Mouse (Mus musculus): ENCODE measurements around the gene Gm9573. TPM values are rescaled to one million over a fixed set of nuclear protein-coding genes. Genes with fewer than 3 reads are reported as not detected.

Gm9573 gene
- polyA plus RNA-seq, 1 experiment from 2014 or later, result not detected

- H3K9me3 ChIP-seq (replicated peaks), result no peaks in the 10 kb centered on the region; the same call in 1 of the 2 replicates
- H3K9ac ChIP-seq, result no peak overlapping the region
- H3K4me1 ChIP-seq (replicated peaks), result peaks cover 9% of the 10 kb centered on the region
- WGBS, result 78% methylated on average over 14 of the region's 14 CpGs
- H3K4me2 ChIP-seq, result no peak overlapping the region
- no peak overlapping the region for H3K4me3 ChIP-seq
- H3K36me3 ChIP-seq, result no peaks in the 10 kb centered on the region
- H3K27ac ChIP-seq (ENCODE audit: poor library complexity, severe bottlenecking), result no peak overlapping the region
- H3K27me3 ChIP-seq (replicated peaks), result peaks cover 57% of the 10 kb centered on the region
- ATAC-seq (ENCODE audit: insufficient number of reproducible peaks, low FRiP score), result no peak
These were observed 55.6 kb downstream of the Gm9573 start for GRCm38 (mm10) chr17:35570836-35571235.

- Histone ChIP-seq H3K36me3 (no peaks in the 10 kb centered on the region), H3K4me1 (replicated peaks) (peaks cover 9% of the 10 kb centered on the region), H3K9me3 (replicated peaks) (no peaks in the 10 kb centered on the region; the same call in 1 of the 2 replicates), H3K4me2 (peak overlapping the region; percentile 72), H3K4me3 (peak overlapping the region; percentile 37), H3K27ac (ENCODE audit: poor library complexity, severe bottlenecking) (no peak overlapping the region), H3K27me3 (replicated peaks) (peaks cover 49% of the 10 kb centered on the region), H3K9ac (peak overlapping the region; percentile 55)
- ATAC-seq (ENCODE audit: insufficient number of reproducible peaks, low FRiP score), result peak; percentile 48; the same call in 1 of the 2 replicates
- WGBS, result 4% methylated on average over 28 of the region's 28 CpGs
These were observed 57.1 kb downstream of the Gm9573 start for GRCm38 (mm10) chr17:35569091-35569944.

Other genes starting within 250 kb of the Gm9573 start
- 1.9 and 2.5 TPM in 2 replicates for gene H2-Q4, start 247.0 kb downstream of the Gm9573 start, polyA plus RNA-seq (2016; fragmentation: Nextera tagmentation; extraction: Ambion mirVana)
- 0.57 TPM in 1 of 2 replicates, not detected in the other for gene H2-Q6, start 201.8 kb downstream of the Gm9573 start, polyA plus RNA-seq (2016; fragmentation: Nextera tagmentation; extraction: Ambion mirVana)
- 0.83 and 1.0 TPM in 2 replicates for gene H2-Q7, start 187.5 kb downstream of the Gm9573 start, polyA plus RNA-seq (2016; fragmentation: Nextera tagmentation; extraction: Ambion mirVana)
- gene H2-Q10, start 156.5 kb downstream of the Gm9573 start, polyA plus RNA-seq (2016; fragmentation: Nextera tagmentation; extraction: Ambion mirVana), result 0.31 and 1.2 TPM in 2 replicates
- not detected in 2 replicates for gene Pou5f1, start 120.6 kb downstream of the Gm9573 start, polyA plus RNA-seq (2016; fragmentation: Nextera tagmentation; extraction: Ambion mirVana)
- 49.6 and 49.8 TPM in 2 replicates for gene Tcf19, start 109.8 kb downstream of the Gm9573 start, polyA plus RNA-seq (2016; fragmentation: Nextera tagmentation; extraction: Ambion mirVana)
- 15.9 and 17.7 TPM in 2 replicates for gene Cchcr1, start 109.5 kb downstream of the Gm9573 start, polyA plus RNA-seq (2016; fragmentation: Nextera tagmentation; extraction: Ambion mirVana)
- 0.39 and 0.49 TPM in 2 replicates for gene Psors1c2, start 93.4 kb downstream of the Gm9573 start, polyA plus RNA-seq (2016; fragmentation: Nextera tagmentation; extraction: Ambion mirVana)
- gene Cdsn, start 74.5 kb downstream of the Gm9573 start, polyA plus RNA-seq (2016; fragmentation: Nextera tagmentation; extraction: Ambion mirVana), result 0.46 and 0.72 TPM in 2 replicates
- gene 2300002M23Rik, start 59.2 kb downstream of the Gm9573 start, polyA plus RNA-seq (2016; fragmentation: Nextera tagmentation; extraction: Ambion mirVana), result not detected in 2 replicates
- not detected in 2 replicates for gene Sfta2, start 25.1 kb downstream of the Gm9573 start, polyA plus RNA-seq (2016; fragmentation: Nextera tagmentation; extraction: Ambion mirVana)
- gene Mucl3, start 17.1 kb upstream of the Gm9573 start, polyA plus RNA-seq (2016; fragmentation: Nextera tagmentation; extraction: Ambion mirVana), result 0.14 and 0.37 TPM in 2 replicates
- gene Vars2, start 41.0 kb upstream of the Gm9573 start, polyA plus RNA-seq (2016; fragmentation: Nextera tagmentation; extraction: Ambion mirVana), result 16.1 and 17.4 TPM in 2 replicates
- gene Gtf2h4, start 47.1 kb upstream of the Gm9573 start, polyA plus RNA-seq (2016; fragmentation: Nextera tagmentation; extraction: Ambion mirVana), result 22.2 and 24.5 TPM in 2 replicates
- gene Ddr1, start 78.0 kb upstream of the Gm9573 start, polyA plus RNA-seq (2016; fragmentation: Nextera tagmentation; extraction: Ambion mirVana), result 162 and 167 TPM in 2 replicates
- gene Ier3, start 195.0 kb upstream of the Gm9573 start, polyA plus RNA-seq (2016; fragmentation: Nextera tagmentation; extraction: Ambion mirVana), result 37.6 and 38.6 TPM in 2 replicates
- gene Flot1, start 196.6 kb upstream of the Gm9573 start, polyA plus RNA-seq (2016; fragmentation: Nextera tagmentation; extraction: Ambion mirVana), result 78.2 and 80.2 TPM in 2 replicates
- gene Tubb5, start 211.7 kb upstream of the Gm9573 start, polyA plus RNA-seq (2016; fragmentation: Nextera tagmentation; extraction: Ambion mirVana), result 743 and 773 TPM in 2 replicates
- 21.6 and 25.0 TPM in 2 replicates for gene Mdc1, start 214.9 kb upstream of the Gm9573 start, polyA plus RNA-seq (2016; fragmentation: Nextera tagmentation; extraction: Ambion mirVana)
- 48.9 and 50.7 TPM in 2 replicates for gene Nrm, start 234.7 kb upstream of the Gm9573 start, polyA plus RNA-seq (2016; fragmentation: Nextera tagmentation; extraction: Ambion mirVana)
- 22.8 and 23.7 TPM in 2 replicates for gene Ppp1r18, start 239.0 kb upstream of the Gm9573 start, polyA plus RNA-seq (2016; fragmentation: Nextera tagmentation; extraction: Ambion mirVana)